Mouse (Mus musculus) heart, embryonic 11.5 days (tissue): ENCODE results near the gene Zfp853. TPM values are rescaled to one million over a fixed set of nuclear protein-coding genes. Genes with fewer than 3 reads are reported as not detected.
A peak's percentile ranks its signal among the peaks of the same experiment; 100 is the strongest.

Experiments used
- ATAC-seq: fragments of 200-750 bp; cut with Nextera tagmentation; replicated peaks from 2 replicates; pipeline ENCODE4 v1.8.0; 2017; ENCODE audit warnings: moderate library complexity; ENCODE audit not compliant: insufficient number of reproducible peaks, low FRiP score, low TSS enrichment
- H3K27ac ChIP-seq: fragments of 300-500 bp; sonication (generic); 2 replicates; pipeline ENCODE4 v1.5.1; 2014; ENCODE audit warnings: mild to moderate bottlenecking, low read depth, low read length
- H3K27me3 ChIP-seq: fragments of 300-500 bp; sonication (generic); 2 replicates; pipeline ENCODE4 v1.6.1; 2014; ENCODE audit warnings: mild to moderate bottlenecking, low read length, mixed read lengths; ENCODE audit not compliant: control insufficient read depth, insufficient read depth
- H3K36me3 ChIP-seq: fragments of 300-500 bp; sonication (generic); 2 replicates; pipeline ENCODE4 v1.6.1; 2014; ENCODE audit warnings: mild to moderate bottlenecking, low read length, moderate library complexity, mixed read lengths; ENCODE audit not compliant: control insufficient read depth, insufficient read depth
- H3K4me1 ChIP-seq: fragments of 300-500 bp; sonication (generic); 2 replicates; pipeline ENCODE4 v1.6.1; 2014; ENCODE audit warnings: low read length; ENCODE audit not compliant: control insufficient read depth, insufficient read depth
- H3K4me2 ChIP-seq: fragments of 300-500 bp; sonication (generic); 2 replicates; pipeline ENCODE4 v1.6.1; 2014; ENCODE audit warnings: mild to moderate bottlenecking, moderate library complexity
- H3K4me3 ChIP-seq: fragments of 300-500 bp; sonication (generic); 2 replicates; pipeline ENCODE4 v1.5.1; 2014; ENCODE audit warnings: low read depth, low read length
- H3K9ac ChIP-seq: fragments of 300-500 bp; sonication (generic); 2 replicates; pipeline ENCODE4 v1.6.1; 2014; ENCODE audit warnings: mild to moderate bottlenecking, low read depth, low read length, moderate library complexity
- H3K9me3 ChIP-seq: fragments of 300-500 bp; sonication (generic); replicated peaks from 2 replicates; pipeline ENCODE4 v1.6.1; 2016; ENCODE audit warnings: low read length; ENCODE audit not compliant: control insufficient read depth
- WGBS: fragments of 180-500 bp; shearing (Covaris S2); extraction: QIAGEN DNeasy Blood & Tissue Kit; methylation state at CpG from one replicate; pipeline ENCODE4 v1.1.7; 2014; ENCODE audit not compliant: insufficient replicate concordance; 5-methylcytosine and 5-hydroxymethylcytosine counted together
- polyA plus RNA-seq: library from polyadenylated mRNA; unstranded; fragments of >200 nt; fragmentation: Nextera tagmentation; extraction: Ambion mirVana; gene quantifications from 2 replicates; pipeline ENCODE4 v1.2.1, GENCODE M21; 2014

Gene Zfp853
- polyA plus RNA-seq, 1 experiment from 2014 or later = not detected

GRCm38 (mm10) chr5:143269363-143270150 lies 23.9 kb downstream of the Zfp853 start, which contains the start of gene Zfp316:
Gene Zfp316 (minus strand): TSS chr5:143270022.
- H3K27me3 ChIP-seq = no peaks in the 10 kb centered on the region
- no peak within 1 kb of the TSS; the same call in 1 of the 2 replicates for H3K27ac ChIP-seq
- ATAC-seq = peak; percentile 60
- peak within 1 kb of the TSS; percentile 79 for H3K9ac ChIP-seq
- H3K4me1 ChIP-seq = peaks cover 10% of the 10 kb centered on the region
- H3K4me3 ChIP-seq = peak within 1 kb of the TSS; percentile 76
- whole genome bisulfite sequencing = under 1% methylated on average over 56 of the region's 79 CpGs
- H3K9me3 ChIP-seq = no peaks in the 10 kb centered on the region
- peak within 1 kb of the TSS; percentile 96 for H3K4me2 ChIP-seq
- H3K36me3 ChIP-seq = no peaks in the 10 kb centered on the region

- WGBS = 33% methylated on average over 8 of the region's 8 CpGs
- Histone ChIP-seq H3K4me1 (peaks cover 10% of the 10 kb centered on the region), H3K9ac (peak overlapping the region; percentile 79), H3K27me3 (no peaks in the 10 kb centered on the region), H3K4me3 (peak overlapping the region; percentile 76), H3K27ac (no peak overlapping the region), H3K9me3 (no peaks in the 10 kb centered on the region), H3K36me3 (no peaks in the 10 kb centered on the region), H3K4me2 (peak overlapping the region; percentile 96)
- no peak for ATAC-seq
Measured at GRCm38 (mm10) chr5:143268985-143269362, 24.4 kb downstream of the Zfp853 start.

- Histone ChIP-seq H3K36me3 (no peaks in the 10 kb centered on the region), H3K4me3 (no peak overlapping the region), H3K9me3 (no peaks in the 10 kb centered on the region), H3K4me2 (no peak overlapping the region), H3K27me3 (no peaks in the 10 kb centered on the region), H3K9ac (no peak overlapping the region), H3K27ac (no peak overlapping the region), H3K4me1 (peaks cover 10% of the 10 kb centered on the region)
- ATAC-seq = no peak
- WGBS = 83% methylated on average over 6 of the region's 6 CpGs
Measured at GRCm38 (mm10) chr5:143266794-143267193, 26.6 kb downstream of the Zfp853 start.

GRCm38 (mm10) chr5:143265409-143265808 lies 28.0 kb downstream of the Zfp853 start:
- H3K27me3 ChIP-seq = no peaks in the 10 kb centered on the region
- WGBS = 56% methylated on average over 1 of the region's 1 CpGs
- H3K4me3 ChIP-seq = no peak overlapping the region

GRCm38 (mm10) chr5:143264689-143265088 lies 28.7 kb downstream of the Zfp853 start:
- Histone ChIP-seq H3K9ac (no peak overlapping the region), H3K27ac (no peak overlapping the region), H3K36me3 (no peaks in the 10 kb centered on the region), H3K9me3 (no peaks in the 10 kb centered on the region), H3K4me2 (no peak overlapping the region), H3K4me1 (peaks cover 5% of the 10 kb centered on the region), H3K4me3 (no peak overlapping the region), H3K27me3 (no peaks in the 10 kb centered on the region)
- 85% methylated on average over 10 of the region's 10 CpGs for WGBS
- ATAC-seq = no peak

More at GRCm38 (mm10) chr5:143265409-143265808, 28.0 kb downstream of the Zfp853 start:
- ATAC-seq = no peak
- Histone ChIP-seq H3K36me3 (no peaks in the 10 kb centered on the region), H3K9me3 (no peaks in the 10 kb centered on the region), H3K4me1 (peaks cover 7% of the 10 kb centered on the region), H3K27ac (no peak overlapping the region), H3K4me2 (no peak overlapping the region), H3K9ac (no peak overlapping the region)

- H3K27ac ChIP-seq = no peak overlapping the region
- H3K9ac ChIP-seq = no peak overlapping the region
- peaks cover 20% of the 10 kb centered on the region for H3K27me3 ChIP-seq
- no peak overlapping the region for H3K4me3 ChIP-seq
- no peak overlapping the region for H3K4me2 ChIP-seq
- no peaks in the 10 kb centered on the region for H3K4me1 ChIP-seq
- no peaks in the 10 kb centered on the region for H3K9me3 ChIP-seq
- WGBS = 76% methylated on average over 8 of the region's 8 CpGs
- H3K36me3 ChIP-seq = no peaks in the 10 kb centered on the region
- ATAC-seq = no peak
Measured at GRCm38 (mm10) chr5:143261636-143262035, 31.8 kb downstream of the Zfp853 start.

- Histone ChIP-seq H3K9me3 (no peaks in the 10 kb centered on the region), H3K4me1 (peaks cover 18% of the 10 kb centered on the region), H3K27me3 (peaks cover 78% of the 10 kb centered on the region), H3K36me3 (no peaks in the 10 kb centered on the region), H3K27ac (no peak overlapping the region), H3K9ac (no peak overlapping the region), H3K4me2 (no peak overlapping the region), H3K4me3 (no peak overlapping the region)
- no peak for ATAC-seq
- 79% methylated on average over 5 of the region's 5 CpGs for WGBS
Measured at GRCm38 (mm10) chr5:143255802-143256201, 37.6 kb downstream of the Zfp853 start.

- no peak overlapping the region for H3K27ac ChIP-seq
- peaks cover 18% of the 10 kb centered on the region for H3K4me1 ChIP-seq
- no peak overlapping the region for H3K9ac ChIP-seq
- WGBS = 10% methylated on average over 24 of the region's 24 CpGs
- no peaks in the 10 kb centered on the region for H3K36me3 ChIP-seq
- H3K4me2 ChIP-seq = peak overlapping the region; percentile 87
- H3K27me3 ChIP-seq = peaks cover 79% of the 10 kb centered on the region
- no peak overlapping the region for H3K4me3 ChIP-seq
- ATAC-seq = no peak
- no peaks in the 10 kb centered on the region for H3K9me3 ChIP-seq
Measured at GRCm38 (mm10) chr5:143255131-143255519, 38.3 kb downstream of the Zfp853 start.
